Mouse (Mus musculus): ENCODE data around the gene Mgrn1.

Mgrn1 gene

GRCm38 (mm10) chr16:4940311-4940850, 54.3 kb downstream of the Mgrn1 start:
- DNase-seq (ENCODE audit: low spot score in 2 of 2), result no peak

GRCm38 (mm10) chr16:4941016-4941415, 55.0 kb downstream of the Mgrn1 start:
- DNase-seq (ENCODE audit: low spot score in 2 of 2), result no peak

- no peak for DNase-seq (ENCODE audit: low spot score in 2 of 2)
These were observed 56.8 kb downstream of the Mgrn1 start for GRCm38 (mm10) chr16:4942868-4943267.

- DNase-seq (ENCODE audit: low spot score in 2 of 2), result no peak
These were observed 57.4 kb downstream of the Mgrn1 start for GRCm38 (mm10) chr16:4943431-4943830.

GRCm38 (mm10) chr16:4945415-4945814, 59.4 kb downstream of the Mgrn1 start:
- no peak for DNase-seq (ENCODE audit: low spot score in 2 of 2)

DNA sequence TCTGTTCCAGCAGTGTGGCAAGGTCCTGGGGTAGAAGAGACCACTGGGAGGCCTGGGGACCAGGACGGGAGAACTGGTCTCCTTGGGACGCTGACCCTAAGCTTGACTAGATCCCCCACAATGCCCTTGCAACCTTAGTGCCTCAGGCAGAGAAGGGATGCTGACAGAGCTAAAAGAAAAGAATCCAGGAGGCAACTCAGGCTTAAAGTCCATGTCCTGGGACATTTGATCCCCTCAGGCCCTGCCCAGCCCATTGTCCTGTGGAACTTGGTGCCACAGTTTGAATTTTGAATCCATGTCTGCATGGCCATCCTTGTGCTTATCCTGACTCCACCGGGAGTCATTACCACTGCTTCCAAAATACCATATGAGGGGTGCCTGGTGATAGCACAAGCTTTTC, 60.1 kb downstream of the Mgrn1 start:
- no peak for DNase-seq (ENCODE audit: low spot score in 2 of 2)

DNA sequence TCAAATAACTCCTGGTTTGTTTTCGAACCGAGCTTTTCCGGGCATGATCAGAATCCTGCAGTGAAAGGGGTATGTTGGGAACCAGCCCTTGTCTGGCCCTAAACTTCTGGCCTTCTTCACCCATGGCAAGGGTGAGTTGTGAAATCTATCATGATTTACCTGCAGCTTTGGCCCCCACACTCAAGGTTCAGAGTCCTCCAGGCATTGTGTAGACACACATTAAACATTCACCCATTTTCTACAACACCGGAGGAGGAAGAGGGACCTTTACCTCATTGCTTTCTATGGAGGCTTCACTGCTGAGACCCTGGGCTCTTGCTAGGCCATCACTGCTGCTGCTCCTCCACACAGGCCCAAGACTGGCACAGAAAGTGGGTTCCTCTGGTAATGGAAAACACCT, 61.3 kb downstream of the Mgrn1 start:
- no peak for DNase-seq (ENCODE audit: low spot score in 2 of 2)

GRCm38 (mm10) chr16:4956609-4957008, 70.6 kb downstream of the Mgrn1 start:
- DNase-seq (ENCODE audit: low spot score in 2 of 2), result no peak

GRCm38 (mm10) chr16:4957446-4957845, 71.4 kb downstream of the Mgrn1 start:
- no peak for DNase-seq (ENCODE audit: low spot score in 2 of 2)

DNA sequence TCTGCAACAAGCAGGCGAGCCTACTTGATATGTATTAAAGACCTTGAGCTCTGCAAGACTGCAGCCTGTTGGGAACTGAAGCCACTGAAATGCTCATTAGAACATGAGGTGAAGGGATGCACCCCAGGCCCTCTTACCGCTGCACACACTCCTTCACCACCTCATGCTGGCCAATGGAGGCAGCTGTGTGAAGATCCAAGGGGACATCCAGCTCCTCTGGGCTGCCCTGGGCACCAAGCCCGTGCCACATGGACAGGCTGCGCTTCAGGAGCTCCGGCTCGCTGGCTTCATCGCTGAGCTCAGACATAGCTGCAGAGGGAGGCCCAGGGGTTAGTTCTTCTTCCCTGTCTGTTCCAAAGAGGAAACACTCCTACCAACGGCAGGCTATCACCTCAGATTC, 74.2 kb downstream of the Mgrn1 start:
- DNase-seq (ENCODE audit: low spot score in 2 of 2), result no peak

DNA sequence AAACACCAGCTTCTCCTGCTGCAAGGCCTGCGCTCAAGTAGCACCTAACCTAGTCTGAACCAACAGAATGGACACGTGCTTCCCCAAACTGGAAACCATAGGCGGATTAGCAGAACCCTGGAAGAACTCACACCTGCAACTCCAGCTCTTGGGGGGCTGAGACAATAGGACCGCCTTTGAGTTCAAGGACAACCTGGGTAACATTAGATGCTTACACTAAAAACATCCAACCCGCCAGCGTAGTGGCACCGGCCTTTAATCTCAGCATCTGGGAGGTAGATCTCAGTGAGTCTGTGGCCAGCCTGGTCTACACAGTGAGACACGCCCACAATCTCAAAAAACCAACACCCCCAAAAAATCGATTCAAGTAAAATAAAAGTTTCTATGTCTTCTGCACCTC, 77.3 kb downstream of the Mgrn1 start:
- no peak for DNase-seq (ENCODE audit: low spot score in 2 of 2)

DNA sequence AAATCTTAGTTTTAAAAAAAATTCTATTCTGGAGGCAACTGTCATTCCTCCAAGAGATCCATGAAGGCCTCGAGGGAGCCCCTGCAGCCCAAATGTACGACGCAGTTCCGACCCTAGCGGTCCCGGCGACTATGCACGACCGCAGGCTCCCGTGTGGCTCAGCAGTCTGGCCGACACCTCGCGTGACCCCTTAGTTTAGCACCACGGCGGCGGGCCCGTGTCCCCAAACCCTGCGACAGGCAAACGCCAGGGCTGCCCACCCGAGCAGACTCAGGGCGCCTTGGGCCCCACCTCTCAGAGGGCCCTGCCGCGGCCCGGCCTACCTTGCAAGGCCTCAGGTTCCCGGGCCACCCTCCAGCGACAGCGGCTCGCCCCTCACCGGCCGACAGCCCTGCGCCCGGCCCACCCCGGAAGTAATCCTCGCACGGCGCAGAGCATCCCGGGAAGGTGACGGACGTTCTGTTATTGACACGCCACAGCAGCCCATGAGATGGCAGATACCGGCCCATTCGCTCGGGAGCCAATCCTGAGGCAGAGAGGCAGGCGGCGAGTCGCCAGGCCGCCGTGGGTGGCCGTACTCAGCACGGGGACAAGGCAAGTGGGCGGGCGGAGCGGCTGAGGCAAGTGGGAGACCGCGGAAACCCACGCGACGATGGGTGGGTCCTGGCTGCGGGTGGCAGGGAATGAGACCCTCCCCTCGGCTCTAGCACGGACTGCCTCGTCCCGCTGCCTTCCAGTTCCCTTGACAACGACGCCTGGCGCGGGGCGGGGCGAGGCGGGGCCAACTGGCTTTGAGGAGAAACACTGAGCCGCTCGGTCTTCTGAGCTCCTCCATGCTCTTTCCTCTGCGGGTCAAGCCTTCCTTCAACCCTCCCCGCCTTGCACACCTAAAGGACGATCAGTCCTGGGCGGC, 78.0 kb downstream of the Mgrn1 start, which contains the start of gene Anks3:
Anks3 (minus strand) TSS at position 409 of the 913 bp plus-strand sequence.
- peak; percentile 95 to 97 for DNase-seq (ENCODE audit: low spot score in 2 of 2)

- DNase-seq (ENCODE audit: low spot score in 2 of 2), result no peak
These were observed 78.8 kb downstream of the Mgrn1 start for GRCm38 (mm10) chr16:4964731-4965391.

GRCm38 (mm10) chr16:4965392-4966129, 79.5 kb downstream of the Mgrn1 start:
- no peak for DNase-seq (ENCODE audit: low spot score in 2 of 2)

DNA sequence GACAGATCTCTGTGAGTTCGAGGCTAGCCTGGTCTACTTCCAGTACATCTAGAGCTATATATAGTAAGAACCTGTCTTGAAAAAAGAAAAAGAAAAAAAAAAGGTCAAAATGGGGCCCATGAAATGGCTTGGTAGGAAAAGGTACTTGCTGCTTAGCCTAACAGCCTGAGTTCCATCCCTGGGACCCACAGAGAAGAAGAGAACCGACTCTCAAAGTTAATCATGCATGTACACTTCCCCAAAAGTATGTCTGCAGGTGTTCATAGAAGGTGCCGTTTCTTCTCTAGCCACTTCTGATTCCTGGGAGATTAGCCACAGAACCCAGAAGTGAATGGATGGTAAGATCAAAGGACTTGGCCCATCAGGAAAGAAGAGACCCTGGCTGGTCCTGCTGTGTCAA, 82.4 kb downstream of the Mgrn1 start:
- no peak for DNase-seq (ENCODE audit: low spot score in 2 of 2)

DNA sequence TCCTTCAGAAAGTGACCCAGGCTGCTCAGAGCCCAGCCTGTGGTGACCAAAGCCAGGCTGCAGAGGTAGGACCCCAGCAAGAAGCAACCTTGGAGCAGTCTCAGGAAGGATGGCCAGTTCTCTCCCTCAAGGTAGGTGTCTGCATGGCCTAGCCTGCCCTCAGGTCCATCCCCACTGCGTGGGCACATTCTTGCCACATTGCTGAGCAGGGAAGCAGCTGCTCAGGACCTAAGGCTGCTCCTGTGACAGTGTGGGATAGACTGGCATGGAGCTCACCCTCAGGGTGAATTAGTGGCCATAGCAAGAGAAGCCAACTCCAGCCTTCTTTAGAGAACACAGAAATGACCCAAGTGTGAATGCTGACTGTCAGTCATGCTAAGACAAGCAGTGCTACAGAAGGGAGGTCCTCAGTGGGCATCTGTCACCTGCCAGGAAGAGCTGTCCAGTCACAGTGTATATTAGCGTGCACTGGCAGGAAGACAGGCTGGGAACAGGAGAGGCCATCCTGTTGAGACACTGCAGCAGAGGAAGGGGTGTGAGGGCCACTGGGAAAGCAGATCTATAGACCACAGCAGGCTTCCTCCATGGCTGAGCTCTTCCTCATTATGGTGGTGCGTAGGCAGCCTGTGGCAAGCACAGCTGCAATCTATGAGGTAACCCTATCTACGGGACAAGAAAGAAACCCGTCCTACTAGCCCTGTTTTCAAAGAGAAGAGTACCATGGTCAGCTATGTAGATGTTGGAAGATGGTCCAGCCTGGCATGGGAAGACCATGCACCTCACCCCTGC, 83.2 kb downstream of the Mgrn1 start:
- peak in 1 of 2 experiments; percentile 33 for DNase-seq (ENCODE audit: low spot score in 2 of 2)

DNA sequence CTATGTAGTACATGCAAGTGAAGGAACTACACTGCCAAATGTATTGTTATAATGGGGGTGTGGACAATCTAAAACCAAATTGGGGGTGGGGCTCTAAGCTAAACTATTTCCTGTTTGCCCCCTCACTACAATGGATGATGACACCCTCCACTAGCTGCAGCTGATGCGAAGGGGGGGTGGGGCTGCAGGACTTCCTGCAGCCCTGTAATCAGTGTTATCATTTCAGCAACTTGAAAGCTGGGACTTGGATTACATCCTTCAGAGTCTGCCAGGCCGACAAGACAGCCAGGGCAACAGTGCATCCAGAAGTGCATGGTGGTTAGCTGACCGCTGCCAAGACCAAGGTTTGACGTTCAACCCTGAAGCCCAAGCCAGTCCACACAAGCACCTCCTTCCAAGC, 85.6 kb downstream of the Mgrn1 start:
- DNase-seq (ENCODE audit: low spot score in 2 of 2), result peak in 1 of 2 experiments; percentile 49

DNA sequence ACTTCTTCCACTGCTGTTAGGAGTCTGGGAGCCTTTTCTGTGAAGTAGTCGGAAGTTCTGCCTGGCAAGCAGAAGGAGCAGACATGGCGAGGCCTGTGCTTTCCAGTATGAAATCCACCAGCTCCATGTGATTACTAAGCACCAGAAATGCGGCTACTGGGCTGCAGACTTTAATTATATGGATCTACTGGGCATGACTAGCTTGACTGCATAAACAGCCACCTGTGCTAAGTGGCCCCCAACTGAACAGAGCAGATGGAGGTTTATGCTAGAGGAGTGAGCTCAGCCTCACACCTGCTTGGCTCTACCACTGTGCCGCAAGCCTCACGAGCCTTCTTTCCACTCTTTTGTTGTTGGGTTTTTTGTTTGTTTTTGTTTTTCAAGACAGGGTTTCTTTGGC, 88.5 kb downstream of the Mgrn1 start:
- DNase-seq (ENCODE audit: low spot score in 2 of 2), result no peak

GRCm38 (mm10) chr16:4976180-4976579, 90.1 kb downstream of the Mgrn1 start:
- DNase-seq (ENCODE audit: low spot score in 2 of 2), result no peak

GRCm38 (mm10) chr16:4978275-4979051, 92.4 kb downstream of the Mgrn1 start:
- DNase-seq (ENCODE audit: low spot score in 2 of 2), result no peak

All from spleen, postnatal 10 days (tissue).